Mouse (Mus musculus) heart, embryonic 13.5 days (tissue): ENCODE results near the gene Pafah1b2. TPM values are rescaled to one million over a fixed set of nuclear protein-coding genes. Genes with fewer than 3 reads are reported as not detected.

ENCODE experiments used
- ATAC-seq: fragments of 200-750 bp; cut with Nextera tagmentation; 2 replicates; pipeline ENCODE4 v1.8.0; 2017; ENCODE audit warnings: moderate TSS enrichment; ENCODE audit not compliant: insufficient number of reproducible peaks, low FRiP score, low TSS enrichment; ENCODE audit errors: extremely low read depth
- H3K27ac ChIP-seq: fragments of 300-500 bp; sonication (generic); replicated peaks from 2 replicates; pipeline ENCODE4 v1.5.1; 2015; ENCODE audit warnings: moderate library complexity, mild to moderate bottlenecking, inconsistent platforms
- H3K27me3 ChIP-seq: fragments of 300-500 bp; sonication (generic); replicated peaks from 2 replicates; pipeline ENCODE4 v1.6.1; 2015; ENCODE audit warnings: mild to moderate bottlenecking, inconsistent platforms
- H3K36me3 ChIP-seq: fragments of 300-500 bp; sonication (generic); 2 replicates; pipeline ENCODE4 v1.6.1; 2015; ENCODE audit warnings: mild to moderate bottlenecking, inconsistent platforms
- H3K4me1 ChIP-seq: fragments of 300-500 bp; sonication (generic); 2 replicates; pipeline ENCODE4 v1.6.1; 2015; ENCODE audit warnings: inconsistent platforms
- H3K4me2 ChIP-seq: fragments of 300-500 bp; sonication (generic); 2 replicates; pipeline ENCODE4 v1.6.1; 2015; ENCODE audit warnings: inconsistent platforms, mild to moderate bottlenecking, moderate library complexity
- H3K4me3 ChIP-seq: fragments of 300-500 bp; sonication (generic); 2 replicates; pipeline ENCODE4 v1.5.1; 2015; ENCODE audit warnings: moderate library complexity, mild to moderate bottlenecking, inconsistent platforms
- H3K9ac ChIP-seq: fragments of 300-500 bp; sonication (generic); 2 replicates; pipeline ENCODE4 v1.6.1; 2015; ENCODE audit warnings: inconsistent platforms, mild to moderate bottlenecking, moderate library complexity
- H3K9me3 ChIP-seq: fragments of 300-500 bp; sonication (generic); 2 replicates; pipeline ENCODE4 v1.6.1; 2016; ENCODE audit warnings: inconsistent platforms
- WGBS: fragments of 180-500 bp; shearing (Covaris S2); methylation state at CpG from one replicate; pipeline ENCODE4 v1.1.7; 2015; ENCODE audit warnings: mixed read lengths; 5-methylcytosine and 5-hydroxymethylcytosine counted together
- polyA plus RNA-seq: library from polyadenylated mRNA; unstranded; fragments of >200 nt; fragmentation: Nextera tagmentation; extraction: Ambion mirVana; gene quantifications from 2 replicates; pipeline ENCODE4 v1.2.1, GENCODE M21; 2015

Gene Pafah1b2
- polyA plus RNA-seq: 133 and 137 TPM in 2 replicates

GRCm38 (mm10) chr9:46012091-46013008 lies at the start of gene Pafah1b2, which contains the start of gene Sik3:
TSS of gene Pafah1b2 (minus strand) at chr9:46012690.
TSS of gene Sik3 (plus strand) at chr9:46012820.
- peak within 1 kb of the TSS; percentile 99 for H3K9ac ChIP-seq
- H3K4me3 ChIP-seq: peak within 1 kb of the TSS; percentile 99
- H3K4me1 ChIP-seq: peaks cover 53% of the 10 kb centered on the region
- H3K27ac ChIP-seq: peak within 1 kb of the TSS; percentile 94
- H3K27me3 ChIP-seq: no peaks in the 10 kb centered on the region
- no peaks in the 10 kb centered on the region for H3K9me3 ChIP-seq
- ATAC-seq: peak; percentile 86
- H3K4me2 ChIP-seq: peak within 1 kb of the TSS; percentile 83
- 2% methylated on average over 70 of the region's 78 CpGs for WGBS
- no peaks in the 10 kb centered on the region for H3K36me3 ChIP-seq

DNA sequence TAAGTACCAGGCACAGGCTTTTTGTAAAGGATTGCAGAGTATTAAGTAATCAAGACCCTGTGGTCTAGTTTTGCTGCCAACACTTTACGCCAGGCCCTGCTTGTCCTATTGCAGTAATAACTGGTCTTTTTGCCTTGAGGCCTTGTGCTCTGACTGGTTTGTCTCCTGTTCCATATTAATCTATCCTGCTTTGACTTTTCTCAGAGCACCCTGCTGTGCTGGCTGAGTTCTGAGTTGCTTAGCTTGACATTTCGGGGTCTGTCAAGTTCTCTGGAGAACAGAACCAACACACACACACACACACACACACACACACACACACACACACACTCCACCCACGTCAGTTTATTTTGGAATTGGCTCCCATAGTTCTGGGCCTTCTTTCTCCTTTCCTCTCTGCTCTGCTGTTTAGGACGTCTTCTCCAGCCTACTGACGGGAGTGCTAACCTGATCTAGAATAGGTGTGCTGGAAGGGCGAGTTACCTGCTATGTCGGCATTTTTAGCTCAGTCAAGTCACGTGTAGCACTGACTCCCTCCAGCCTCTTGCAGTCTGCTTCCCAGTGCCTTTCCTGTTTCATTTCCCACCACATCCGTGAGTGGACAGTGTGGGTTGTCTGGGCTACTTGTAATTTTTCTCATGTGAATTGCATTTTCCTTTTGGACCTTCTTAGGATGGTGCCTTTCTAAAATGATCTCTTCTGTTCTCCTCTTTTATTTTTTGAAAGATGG lies 49.4 kb upstream of the Pafah1b2 start:
- no peaks in the 10 kb centered on the region for H3K36me3 ChIP-seq
- H3K4me3 ChIP-seq: no peak overlapping the region
- WGBS: 72% methylated on average over 9 of the region's 9 CpGs
- no peak overlapping the region for H3K27ac ChIP-seq
- ATAC-seq: no peak
- H3K9ac ChIP-seq: no peak overlapping the region
- peaks cover 14% of the 10 kb centered on the region; the same call in 1 of the 2 replicates for H3K4me1 ChIP-seq
- no peaks in the 10 kb centered on the region for H3K27me3 ChIP-seq
- H3K4me2 ChIP-seq: no peak overlapping the region
- no peaks in the 10 kb centered on the region for H3K9me3 ChIP-seq

DNA sequence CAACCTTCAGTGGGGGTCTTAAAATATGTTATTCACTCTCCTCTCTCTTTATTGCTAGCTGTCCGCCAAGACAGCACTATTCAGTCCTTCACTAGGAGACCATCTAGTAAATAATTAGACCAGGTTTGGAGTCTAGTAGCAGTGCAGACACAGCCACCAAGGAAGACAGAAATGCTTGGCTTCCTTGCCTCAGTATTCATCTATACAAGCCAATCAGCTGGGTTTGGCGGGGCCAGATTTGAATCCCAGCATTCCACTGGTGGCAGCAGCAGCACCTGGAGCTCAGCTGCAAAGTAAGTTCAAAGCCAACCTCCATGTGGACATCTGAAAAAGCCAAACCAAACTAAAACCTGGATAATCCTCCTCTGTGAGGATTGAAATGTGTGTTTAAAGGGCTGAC lies 47.8 kb upstream of the Pafah1b2 start:
- no peak for ATAC-seq
- Histone ChIP-seq H3K4me3 (no peak overlapping the region), H3K27me3 (no peaks in the 10 kb centered on the region), H3K9me3 (no peaks in the 10 kb centered on the region), H3K4me1 (peaks cover 22% of the 10 kb centered on the region; the same call in 1 of the 2 replicates), H3K4me2 (no peak overlapping the region), H3K9ac (no peak overlapping the region), H3K36me3 (no peaks in the 10 kb centered on the region), H3K27ac (no peak overlapping the region)
- WGBS: 86% methylated on average over 2 of the region's 2 CpGs

GRCm38 (mm10) chr9:46058065-46058464 lies 45.6 kb upstream of the Pafah1b2 start:
- Histone ChIP-seq H3K36me3 (no peaks in the 10 kb centered on the region), H3K4me2 (no peak overlapping the region), H3K4me3 (no peak overlapping the region), H3K27ac (no peak overlapping the region), H3K9ac (no peak overlapping the region), H3K9me3 (no peaks in the 10 kb centered on the region), H3K27me3 (no peaks in the 10 kb centered on the region), H3K4me1 (peaks cover 28% of the 10 kb centered on the region)
- 82% methylated on average over 3 of the region's 3 CpGs for WGBS
- ATAC-seq: no peak

- H3K9me3 ChIP-seq: no peaks in the 10 kb centered on the region
- peaks cover 49% of the 10 kb centered on the region for H3K4me1 ChIP-seq
- H3K27ac ChIP-seq: no peak overlapping the region
- ATAC-seq: no peak
- H3K36me3 ChIP-seq: no peaks in the 10 kb centered on the region
- H3K4me3 ChIP-seq: no peak overlapping the region
- whole genome bisulfite sequencing: 85% methylated on average over 9 of the region's 9 CpGs
- H3K9ac ChIP-seq: no peak overlapping the region
- no peaks in the 10 kb centered on the region for H3K27me3 ChIP-seq
- no peak overlapping the region for H3K4me2 ChIP-seq
Observed at GRCm38 (mm10) chr9:46053014-46053666, 40.6 kb upstream of the Pafah1b2 start.

DNA sequence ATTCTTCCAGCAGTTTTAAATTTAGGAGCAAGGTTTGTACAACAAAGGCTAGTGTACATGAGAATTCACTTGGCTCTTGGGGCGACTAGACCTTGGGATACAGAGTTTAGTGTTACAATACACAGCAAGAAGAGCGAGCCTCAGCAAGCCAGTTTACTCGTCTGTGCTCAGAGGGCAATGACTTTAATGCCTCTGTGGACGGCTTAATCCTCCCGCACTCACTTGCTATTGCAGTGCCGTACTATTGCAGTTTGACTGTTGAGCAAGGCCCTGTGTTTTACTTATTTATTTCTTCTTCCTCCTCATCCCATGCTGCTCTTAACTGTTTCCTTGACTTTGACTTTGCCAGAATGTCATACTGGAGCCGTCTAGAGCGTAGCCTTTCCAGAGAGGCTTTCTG lies 37.7 kb upstream of the Pafah1b2 start:
- H3K36me3 ChIP-seq: no peaks in the 10 kb centered on the region
- 0 out of 2 replicates have a peak overlapping the region, but pooled peaks have one; percentile 6 for H3K27ac ChIP-seq
- no peaks in the 10 kb centered on the region for H3K27me3 ChIP-seq
- H3K4me2 ChIP-seq: no peak overlapping the region
- H3K9me3 ChIP-seq: no peaks in the 10 kb centered on the region
- no peak overlapping the region for H3K9ac ChIP-seq
- H3K4me3 ChIP-seq: no peak overlapping the region
- WGBS: 71% methylated on average over 8 of the region's 8 CpGs
- H3K4me1 ChIP-seq: peaks cover 50% of the 10 kb centered on the region
- ATAC-seq: no peak

DNA sequence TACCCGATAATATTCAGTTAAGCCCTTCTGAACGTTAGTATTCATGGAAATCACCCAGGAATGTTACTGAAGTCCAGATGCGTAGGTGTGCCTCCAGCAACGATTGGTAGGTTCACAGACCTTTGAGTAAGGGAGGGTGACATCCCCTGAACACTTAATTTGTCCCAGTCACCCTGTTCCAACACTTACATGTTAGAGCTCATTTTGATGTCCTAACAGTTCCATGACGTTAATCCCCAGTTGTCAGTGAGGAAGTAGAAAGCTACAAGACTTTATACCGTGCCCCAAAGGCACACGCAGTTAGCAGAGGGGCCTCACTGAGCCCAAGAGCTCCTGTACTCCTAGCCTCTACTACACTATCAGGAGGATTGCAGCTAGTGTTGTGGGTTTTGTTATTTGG lies 37.0 kb upstream of the Pafah1b2 start:
- Histone ChIP-seq H3K4me2 (no peak overlapping the region), H3K27me3 (no peaks in the 10 kb centered on the region), H3K4me3 (no peak overlapping the region), H3K4me1 (peaks cover 43% of the 10 kb centered on the region), H3K9me3 (no peaks in the 10 kb centered on the region), H3K27ac (0 out of 2 replicates have a peak overlapping the region, but pooled peaks have one; percentile 6), H3K9ac (no peak overlapping the region), H3K36me3 (no peaks in the 10 kb centered on the region)
- ATAC-seq: no peak
- 64% methylated on average over 7 of the region's 7 CpGs for WGBS

DNA sequence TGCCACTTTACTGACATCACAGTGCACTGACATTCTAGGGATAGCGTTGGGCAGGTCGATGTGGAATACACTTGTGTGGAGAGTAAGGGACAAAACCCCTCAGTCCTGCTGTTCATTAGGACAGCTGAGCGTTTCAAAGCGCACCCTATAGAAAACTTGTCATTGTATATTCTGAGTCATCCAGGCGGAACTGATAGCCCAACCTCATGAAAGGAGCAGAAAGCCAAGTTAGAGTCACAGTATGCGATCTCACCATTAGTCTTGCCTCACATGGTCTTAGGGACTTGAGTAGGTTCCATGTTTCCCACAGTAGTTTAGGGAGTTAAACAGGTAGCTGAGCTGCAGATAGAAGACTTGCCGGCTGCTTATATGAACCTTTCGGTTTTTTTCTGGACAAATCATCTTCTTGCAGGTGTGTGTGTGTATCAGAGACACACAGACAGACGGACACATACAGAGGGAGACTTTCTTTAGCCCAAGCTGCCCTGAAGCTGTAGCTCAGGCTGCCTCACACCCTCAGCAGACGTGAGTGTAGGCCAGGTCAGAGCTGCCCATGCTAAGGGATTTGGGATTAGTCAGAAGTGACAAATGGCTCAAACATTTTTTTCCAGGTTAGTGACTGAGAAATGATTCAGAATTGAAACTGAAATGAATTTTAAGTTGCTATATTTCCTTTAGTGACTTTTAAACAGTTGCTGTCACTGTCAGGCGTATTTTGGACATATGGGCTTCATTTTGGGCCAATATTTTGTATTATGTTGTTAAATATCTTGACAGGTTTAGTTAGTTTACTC lies 34.4 kb upstream of the Pafah1b2 start:
- no peak overlapping the region for H3K9ac ChIP-seq
- no peak overlapping the region for H3K4me3 ChIP-seq
- H3K27me3 ChIP-seq: no peaks in the 10 kb centered on the region
- no peaks in the 10 kb centered on the region for H3K36me3 ChIP-seq
- H3K4me2 ChIP-seq: no peak overlapping the region
- 71% methylated on average over 11 of the region's 11 CpGs for WGBS
- ATAC-seq: no peak
- H3K4me1 ChIP-seq: peaks cover 33% of the 10 kb centered on the region
- no peak overlapping the region for H3K27ac ChIP-seq
- H3K9me3 ChIP-seq: no peaks in the 10 kb centered on the region

- Histone ChIP-seq H3K9me3 (no peaks in the 10 kb centered on the region), H3K4me1 (peaks cover 26% of the 10 kb centered on the region), H3K9ac (no peak overlapping the region), H3K36me3 (peaks cover 12% of the 10 kb centered on the region), H3K4me2 (no peak overlapping the region), H3K27ac (no peak overlapping the region), H3K4me3 (no peak overlapping the region), H3K27me3 (no peaks in the 10 kb centered on the region)
- ATAC-seq: no peak
- WGBS: 90% methylated on average over 8 of the region's 8 CpGs
Observed at GRCm38 (mm10) chr9:46043626-46044025, 31.1 kb upstream of the Pafah1b2 start.

DNA sequence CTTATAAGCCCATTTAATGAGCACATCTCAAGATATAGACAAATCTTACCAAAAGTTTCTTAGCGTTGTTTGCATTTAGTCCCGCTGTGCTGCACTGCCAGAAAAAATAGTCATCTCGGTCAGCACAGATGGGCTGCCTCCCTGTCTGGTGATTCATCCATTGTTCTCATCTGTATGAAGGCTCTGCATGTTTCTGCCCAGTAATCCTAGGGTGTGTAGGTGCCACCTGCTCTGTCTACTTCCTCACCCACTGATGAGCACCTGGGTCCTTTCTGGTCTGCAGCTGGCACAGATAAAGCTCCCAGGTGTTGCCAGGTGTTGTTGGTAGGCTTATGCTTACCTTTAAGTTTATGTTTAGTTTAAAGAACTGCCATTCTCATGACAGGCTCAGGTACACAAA lies 29.9 kb upstream of the Pafah1b2 start:
- WGBS: 78% methylated on average over 3 of the region's 3 CpGs
- no peak for ATAC-seq
- Histone ChIP-seq H3K9ac (no peak overlapping the region), H3K4me3 (no peak overlapping the region), H3K4me2 (no peak overlapping the region), H3K36me3 (peaks cover 12% of the 10 kb centered on the region), H3K27ac (no peak overlapping the region), H3K9me3 (no peaks in the 10 kb centered on the region), H3K4me1 (peaks cover 30% of the 10 kb centered on the region), H3K27me3 (no peaks in the 10 kb centered on the region)
